Mouse (Mus musculus): ENCODE results near the gene Fxyd4.

DNA sequence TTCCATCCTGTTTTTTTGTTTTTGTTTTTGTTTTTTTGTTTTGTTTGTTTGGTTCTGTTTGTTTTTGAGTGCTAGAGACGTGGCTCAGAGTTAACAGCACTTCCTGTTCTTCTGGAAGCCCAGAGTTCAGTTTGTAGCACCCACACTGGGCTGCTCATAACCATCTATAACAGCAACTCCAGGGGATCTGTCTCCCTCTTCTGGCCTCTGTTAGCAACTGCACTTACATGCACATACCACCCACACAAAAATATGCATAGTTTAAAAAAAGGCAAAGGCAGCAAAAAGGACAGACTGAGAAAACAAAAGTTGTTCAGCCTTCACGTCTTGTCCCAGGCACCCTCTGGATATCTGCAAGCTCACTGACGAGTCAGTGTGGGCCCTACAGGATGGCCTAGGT, 25.7 kb upstream of the Fxyd4 start:
- TF ChIP-seq CTCF (IDR thresholded peaks at IDR 0.05; ENCODE audit: low read depth, low read length): no peak
- TF ChIP-seq POLR2A (IDR thresholded peaks at IDR 0.05; ENCODE audit: borderline replicate concordance, low read depth, low read length): no peak
